Mouse (Mus musculus): Measurements from ENCODE around the gene Nt5e. TPM values are rescaled to one million over a fixed set of nuclear protein-coding genes. Genes with fewer than 3 reads are reported as not detected.
"Not testable (repeated sequence)": the region's sequence is repeated elsewhere in the genome, so short reads cannot be mapped to it uniquely, and the experiment has no call there.

Gene Nt5e
- polyA plus RNA-seq, 1 experiment: 1.3 TPM

GRCm38 (mm10) chr9:88292836-88293370, 34.1 kb upstream of the Nt5e start:
- H3K4me3 ChIP-seq: no peak overlapping the region
- no peak overlapping the region for H3ac ChIP-seq (ENCODE audit: control insufficient read depth, insufficient read length)
- H3K27me3 ChIP-seq (ENCODE audit: control insufficient read depth, insufficient read depth, insufficient read length): no peaks in the 10 kb centered on the region
- no peaks in the 10 kb centered on the region for H3K36me3 ChIP-seq (ENCODE audit: control insufficient read depth, insufficient read depth)
- H3K4me2 ChIP-seq (ENCODE audit: low read depth): no peak overlapping the region
- no peaks in the 10 kb centered on the region for H3K79me2 ChIP-seq (ENCODE audit: control insufficient read depth, insufficient read depth)
- no peak for TF ChIP-seq E2F4 (IDR thresholded peaks at IDR 0.05; ENCODE audit: insufficient read depth)
- no peak for TF ChIP-seq POLR2A (IDR thresholded peaks at IDR 0.05; ENCODE audit: insufficient read length, low read depth)
- TF ChIP-seq MYOG (IDR thresholded peaks at IDR 0.05; ENCODE audit: control insufficient read depth in 1 of 3, insufficient read depth in 1 of 3, insufficient read length in 2 of 3, low read depth in 2 of 3): no peak
- no peak for TF ChIP-seq MYOD1 (IDR thresholded peaks at IDR 0.05; ENCODE audit: control insufficient read depth in 1 of 3, insufficient read length in 2 of 3, low read depth in 2 of 3)
- TF ChIP-seq POLR2AphosphoS2 (IDR thresholded peaks at IDR 0.05; ENCODE audit: insufficient read length, low read depth): no peak
- TF ChIP-seq TCF3 (IDR thresholded peaks at IDR 0.05; ENCODE audit: insufficient read length, low read depth): no peak
- no peak for TF ChIP-seq USF1 (IDR thresholded peaks at IDR 0.05; ENCODE audit: low read depth)

- H3K36me3 ChIP-seq (ENCODE audit: control insufficient read depth, insufficient read depth): no peaks in the 10 kb centered on the region
- no peaks in the 10 kb centered on the region for H3K79me2 ChIP-seq (ENCODE audit: control insufficient read depth, insufficient read depth)
- no peaks in the 10 kb centered on the region for H3K27me3 ChIP-seq (ENCODE audit: control insufficient read depth, insufficient read depth, insufficient read length)
- TF ChIP-seq USF1 (IDR thresholded peaks at IDR 0.05; ENCODE audit: low read depth) (peak; percentile 48), TCF12 (IDR thresholded peaks at IDR 0.05; ENCODE audit: insufficient read depth, poor library complexity, severe bottlenecking) (peak; percentile 36), TCF3 (IDR thresholded peaks at IDR 0.05; ENCODE audit: insufficient read length, low read depth) (peak; percentile 20), MYOG (IDR thresholded peaks at IDR 0.05; ENCODE audit: control insufficient read depth in 1 of 3, insufficient read depth in 1 of 3, insufficient read length in 2 of 3, low read depth in 2 of 3) (peak; percentile 68 to 96 (median 85)), MYOD1 (IDR thresholded peaks at IDR 0.05; ENCODE audit: control insufficient read depth in 1 of 3, insufficient read length in 2 of 3, low read depth in 2 of 3) (peak; percentile 76 to 94 (median 90)), POLR2A (IDR thresholded peaks at IDR 0.05; ENCODE audit: insufficient read length, low read depth) (no peak), SRF (IDR thresholded peaks at IDR 0.05; ENCODE audit: control insufficient read depth, insufficient read length, low read depth) (no peak), MAX (IDR thresholded peaks at IDR 0.05; ENCODE audit: low read depth) (no peak), E2F4 (IDR thresholded peaks at IDR 0.05; ENCODE audit: insufficient read depth) (no peak)
- no peak overlapping the region for H3K4me3 ChIP-seq
- no peak overlapping the region for H3ac ChIP-seq (ENCODE audit: control insufficient read depth, insufficient read length)
- no peak overlapping the region for H3K4me2 ChIP-seq (ENCODE audit: low read depth)
Measured at GRCm38 (mm10) chr9:88295798-88296197, 31.2 kb upstream of the Nt5e start.

GRCm38 (mm10) chr9:88296321-88296720, 30.7 kb upstream of the Nt5e start:
- Histone ChIP-seq H3K4me3 (no peak overlapping the region), H3K79me2 (ENCODE audit: control insufficient read depth, insufficient read depth) (no peaks in the 10 kb centered on the region), H3ac (ENCODE audit: control insufficient read depth, insufficient read length) (no peak overlapping the region), H3K27me3 (ENCODE audit: control insufficient read depth, insufficient read depth, insufficient read length) (no peaks in the 10 kb centered on the region), H3K4me2 (ENCODE audit: low read depth) (no peak overlapping the region), H3K36me3 (ENCODE audit: control insufficient read depth, insufficient read depth) (no peaks in the 10 kb centered on the region)
- TF ChIP-seq TCF12 (IDR thresholded peaks at IDR 0.05; ENCODE audit: insufficient read depth, poor library complexity, severe bottlenecking): no peak
- TF ChIP-seq REST (IDR thresholded peaks at IDR 0.05; ENCODE audit: insufficient read depth, insufficient read length): no peak
- no peak for TF ChIP-seq TCF3 (IDR thresholded peaks at IDR 0.05; ENCODE audit: insufficient read length, low read depth)
- no peak for TF ChIP-seq CEBPB (IDR thresholded peaks at IDR 0.05; ENCODE audit: insufficient read depth, poor library complexity, severe bottlenecking)
- TF ChIP-seq MAX (IDR thresholded peaks at IDR 0.05; ENCODE audit: low read depth): no peak
- no peak for TF ChIP-seq MYOG (IDR thresholded peaks at IDR 0.05; ENCODE audit: control insufficient read depth in 1 of 3, insufficient read depth in 1 of 3, insufficient read length in 2 of 3, low read depth in 2 of 3)
- no peak for TF ChIP-seq POLR2A (IDR thresholded peaks at IDR 0.05; ENCODE audit: insufficient read length, low read depth)
- TF ChIP-seq USF1 (IDR thresholded peaks at IDR 0.05; ENCODE audit: low read depth): no peak
- no peak for TF ChIP-seq SRF (IDR thresholded peaks at IDR 0.05; ENCODE audit: control insufficient read depth, insufficient read length, low read depth)

- not testable (repeated sequence) for H3K4me2 ChIP-seq (ENCODE audit: low read depth); H3K36me3 ChIP-seq (ENCODE audit: control insufficient read depth, insufficient read depth); H3ac ChIP-seq (ENCODE audit: control insufficient read depth, insufficient read length); H3K79me2 ChIP-seq (ENCODE audit: control insufficient read depth, insufficient read depth); H3K4me3 ChIP-seq; H3K27me3 ChIP-seq (ENCODE audit: control insufficient read depth, insufficient read depth, insufficient read length)
Measured at GRCm38 (mm10) chr9:88297244-88297643, 29.8 kb upstream of the Nt5e start.

GRCm38 (mm10) chr9:88297871-88298658, 28.9 kb upstream of the Nt5e start:
- Histone ChIP-seq H3K79me2 (ENCODE audit: control insufficient read depth, insufficient read depth) (no peaks in the 10 kb centered on the region), H3K4me3 (no peak overlapping the region), H3ac (ENCODE audit: control insufficient read depth, insufficient read length) (no peak overlapping the region), H3K36me3 (ENCODE audit: control insufficient read depth, insufficient read depth) (no peaks in the 10 kb centered on the region), H3K4me2 (ENCODE audit: low read depth) (no peak overlapping the region), H3K27me3 (ENCODE audit: control insufficient read depth, insufficient read depth, insufficient read length) (no peaks in the 10 kb centered on the region)
- TF ChIP-seq MAX (IDR thresholded peaks at IDR 0.05; ENCODE audit: low read depth) (no peak), TCF12 (IDR thresholded peaks at IDR 0.05; ENCODE audit: insufficient read depth, poor library complexity, severe bottlenecking) (no peak), SRF (IDR thresholded peaks at IDR 0.05; ENCODE audit: control insufficient read depth, insufficient read length, low read depth) (no peak), E2F4 (IDR thresholded peaks at IDR 0.05; ENCODE audit: insufficient read depth) (no peak), MYOD1 (IDR thresholded peaks at IDR 0.05; ENCODE audit: control insufficient read depth in 1 of 3, insufficient read length in 2 of 3, low read depth in 2 of 3) (no peak), REST (IDR thresholded peaks at IDR 0.05; ENCODE audit: insufficient read depth, insufficient read length) (no peak), MYOG (IDR thresholded peaks at IDR 0.05; ENCODE audit: control insufficient read depth in 1 of 3, insufficient read depth in 1 of 3, insufficient read length in 2 of 3, low read depth in 2 of 3) (no peak), USF1 (IDR thresholded peaks at IDR 0.05; ENCODE audit: low read depth) (no peak), POLR2A (IDR thresholded peaks at IDR 0.05; ENCODE audit: insufficient read length, low read depth) (no peak), CEBPB (IDR thresholded peaks at IDR 0.05; ENCODE audit: insufficient read depth, poor library complexity, severe bottlenecking) (no peak), TCF3 (IDR thresholded peaks at IDR 0.05; ENCODE audit: insufficient read length, low read depth) (no peak), POLR2AphosphoS2 (IDR thresholded peaks at IDR 0.05; ENCODE audit: insufficient read length, low read depth) (no peak)
